Mouse (Mus musculus) kidney, postnatal 10 days (tissue): ENCODE measurements around the gene Dock8.

Experiments used
- DNase-seq: peaks from one replicate; pipeline ENCODE4 v3.0.0; 2021; ENCODE audit warnings: mixed read lengths

Gene Dock8

GRCm38 (mm10) chr19:25133959-25134358 is 134.6 kb downstream of the Dock8 start:
- DNase-seq: no peak

GRCm38 (mm10) chr19:25136171-25136570 is 136.8 kb downstream of the Dock8 start:
- no peak for DNase-seq

GRCm38 (mm10) chr19:25137907-25138820 is 138.8 kb downstream of the Dock8 start:
- DNase-seq: peak; percentile 38

- DNase-seq: no peak
Measured at GRCm38 (mm10) chr19:25144110-25145028, 145.0 kb downstream of the Dock8 start.

- DNase-seq: no peak
Measured at GRCm38 (mm10) chr19:25145116-25145515, 145.8 kb downstream of the Dock8 start.

- no peak for DNase-seq
Measured at GRCm38 (mm10) chr19:25146122-25146521, 146.8 kb downstream of the Dock8 start.

GRCm38 (mm10) chr19:25149788-25150187 is 150.5 kb downstream of the Dock8 start:
- DNase-seq: no peak

GRCm38 (mm10) chr19:25154506-25155178 is 155.3 kb downstream of the Dock8 start:
- DNase-seq: no peak

- no peak for DNase-seq
Measured at GRCm38 (mm10) chr19:25155250-25155649, 155.9 kb downstream of the Dock8 start.

- no peak for DNase-seq
Measured at GRCm38 (mm10) chr19:25155709-25156108, 156.4 kb downstream of the Dock8 start.

GRCm38 (mm10) chr19:25162270-25162669 is 162.9 kb downstream of the Dock8 start:
- DNase-seq: no peak

- no peak for DNase-seq
Measured at GRCm38 (mm10) chr19:25163426-25163825, 164.1 kb downstream of the Dock8 start.

GRCm38 (mm10) chr19:25166412-25166811 is 167.1 kb downstream of the Dock8 start:
- DNase-seq: no peak

- no peak for DNase-seq
Measured at GRCm38 (mm10) chr19:25171395-25171794, 172.1 kb downstream of the Dock8 start.

GRCm38 (mm10) chr19:25176746-25177145 is 177.4 kb downstream of the Dock8 start:
- no peak for DNase-seq

GRCm38 (mm10) chr19:25180024-25180423 is 180.7 kb downstream of the Dock8 start:
- DNase-seq: no peak

- no peak for DNase-seq
Measured at GRCm38 (mm10) chr19:25180547-25180946, 181.2 kb downstream of the Dock8 start.

GRCm38 (mm10) chr19:25184076-25184475 is 184.7 kb downstream of the Dock8 start:
- no peak for DNase-seq

- peak; percentile 67 for DNase-seq
Measured at GRCm38 (mm10) chr19:25186316-25186715, 187.0 kb downstream of the Dock8 start.

GRCm38 (mm10) chr19:25187681-25188080 is 188.3 kb downstream of the Dock8 start:
- DNase-seq: peak; percentile 58

GRCm38 (mm10) chr19:25193751-25194150 is 194.4 kb downstream of the Dock8 start:
- DNase-seq: no peak

- peak; percentile 85 for DNase-seq
Measured at GRCm38 (mm10) chr19:25200081-25200860, 200.9 kb downstream of the Dock8 start.
